Mouse (Mus musculus) CH12.LX (cell line): Measurements from ENCODE around the gene Arl5c. TPM values are rescaled to one million over a fixed set of nuclear protein-coding genes. Genes with fewer than 3 reads are reported as not detected.

Source experiments
- DNase-seq: peaks from one replicate; pipeline ENCODE4 v3.0.0-alpha.2; 2013; ENCODE audit errors: extremely low read depth
- H3K27ac ChIP-seq: 2 replicates; pipeline ENCODE4 v1.5.1; 2012; ENCODE audit warnings: low read depth, mild to moderate bottlenecking, control low read depth, moderate library complexity; ENCODE audit not compliant: insufficient read depth
- H3K27me3 ChIP-seq: replicated peaks from 2 replicates; pipeline ENCODE3; 2012; ENCODE audit warnings: inconsistent platforms
- H3K36me3 ChIP-seq, 2 experiments: replicated peaks in 1 of 2; 2 replicates each; pipeline versions ENCODE3 to v1.6.1; 2012; ENCODE audit warnings: inconsistent platforms in 1 of 2, low read length in 1 of 2, mild to moderate bottlenecking in 1 of 2, mixed read lengths in 1 of 2, moderate library complexity in 1 of 2; ENCODE audit not compliant: control insufficient read depth in 1 of 2, insufficient read depth in 1 of 2
- H3K4me1 ChIP-seq, 2 experiments: 2 replicates each; pipeline ENCODE4 v1.6.1; 2012; ENCODE audit warnings: inconsistent platforms in 1 of 2, moderate library complexity in 1 of 2; ENCODE audit not compliant: insufficient read depth in 2 of 2, control insufficient read depth in 1 of 2
- H3K4me2 ChIP-seq: 2 replicates; pipeline ENCODE4 v1.6.1; 2012; ENCODE audit warnings: low read depth, mild to moderate bottlenecking, control low read depth; ENCODE audit not compliant: poor library complexity, insufficient read depth, severe bottlenecking
- H3K4me3 ChIP-seq, 3 experiments: fragments of 150-350 bp in 1 of 3; sonication (generic) in 1 of 3; replicated peaks in 1 of 3; 2 replicates each; pipeline versions ENCODE3 to v1.5.1; 2011 to 2012; ENCODE audit warnings: low read depth in 2 of 3, low read length in 2 of 3, mild to moderate bottlenecking in 2 of 3, moderate library complexity in 2 of 3, control low read depth in 1 of 3, improper control_type of control experiment in 1 of 3, inconsistent platforms in 1 of 3, mixed read lengths in 1 of 3; ENCODE audit not compliant: poor library complexity in 1 of 3
- H3K79me2 ChIP-seq: replicated peaks from 2 replicates; pipeline ENCODE4 v1.6.1; 2012; ENCODE audit warnings: mild to moderate bottlenecking, moderate library complexity; ENCODE audit not compliant: control insufficient read depth, poor library complexity, insufficient read depth, severe bottlenecking; ENCODE audit errors: extremely low read depth
- H3K9ac ChIP-seq: 2 replicates; pipeline ENCODE4 v1.6.1; 2012; ENCODE audit warnings: low read depth, mild to moderate bottlenecking, control low read depth, moderate library complexity; ENCODE audit not compliant: insufficient read depth
- H3K9me3 ChIP-seq: replicated peaks from 2 replicates; pipeline ENCODE3; 2012; ENCODE audit warnings: low read length, inconsistent platforms, mixed read lengths
- BHLHE40 ChIP-seq: IDR thresholded peaks from 2 replicates; pipeline ENCODE4 v1.6.1; 2011; ENCODE audit warnings: mild to moderate bottlenecking, low read depth, low read length, improper control_type of control experiment
- CHD2 ChIP-seq: IDR thresholded peaks from 2 replicates; pipeline ENCODE4 v1.6.1; 2011; ENCODE audit warnings: low read length, improper control_type of control experiment
- CTCF ChIP-seq, 2 experiments: IDR thresholded peaks in 1 of 2; conservative IDR thresholded peaks in 1 of 2; 2 replicates each; pipeline ENCODE4 v1.5.1; 2011 to 2012; ENCODE audit warnings: low read depth in 2 of 2, low read length in 2 of 2, improper control_type of control experiment in 1 of 2, inconsistent platforms in 1 of 2, mild to moderate bottlenecking in 1 of 2, moderate library complexity in 1 of 2
- E2F4 ChIP-seq: IDR thresholded peaks from 2 replicates; pipeline ENCODE4 v1.6.1; 2011; ENCODE audit warnings: low read depth, low read length, improper control_type of control experiment; ENCODE audit not compliant: insufficient replicate concordance
- ELF1 ChIP-seq: IDR thresholded peaks from 2 replicates; pipeline ENCODE4 v1.6.1; 2014; ENCODE audit warnings: low read depth, mild to moderate bottlenecking, inconsistent platforms, low read length, improper control_type of control experiment
- EP300 ChIP-seq: IDR thresholded peaks from 2 replicates; pipeline ENCODE4 v1.6.1; 2011; ENCODE audit warnings: low read length, improper control_type of control experiment
- GABPA ChIP-seq: IDR thresholded peaks from 2 replicates; pipeline ENCODE4 v1.6.1; 2012; ENCODE audit warnings: low read depth, low read length, improper control_type of control experiment, inconsistent platforms; ENCODE audit not compliant: insufficient replicate concordance
- KAT2A ChIP-seq: IDR thresholded peaks from 2 replicates; pipeline ENCODE4 v1.6.1; 2012; ENCODE audit warnings: low read length, improper control_type of control experiment, inconsistent platforms; ENCODE audit not compliant: insufficient replicate concordance
- MAFK ChIP-seq: IDR thresholded peaks from 2 replicates; pipeline ENCODE4 v1.6.1; 2011; ENCODE audit warnings: low read length, improper control_type of control experiment; ENCODE audit not compliant: insufficient replicate concordance
- MAZ ChIP-seq: IDR thresholded peaks from 2 replicates; pipeline ENCODE4 v1.6.1; 2012; ENCODE audit warnings: low read depth, mild to moderate bottlenecking, inconsistent platforms, low read length, improper control_type of control experiment, moderate library complexity
- MXI1 ChIP-seq: IDR thresholded peaks from 2 replicates; pipeline ENCODE4 v1.6.1; 2011; ENCODE audit warnings: mild to moderate bottlenecking, low read depth, low read length, improper control_type of control experiment
- NELFE ChIP-seq: IDR thresholded peaks from 2 replicates; pipeline ENCODE4 v1.6.1; 2011; ENCODE audit warnings: low read depth, low read length, improper control_type of control experiment
- NRF1 ChIP-seq: IDR thresholded peaks from 2 replicates; pipeline ENCODE4 v1.6.1; 2014; ENCODE audit warnings: low read depth, mild to moderate bottlenecking, inconsistent platforms, low read length, improper control_type of control experiment, moderate library complexity
- POLR2A ChIP-seq: IDR thresholded peaks from 2 replicates; pipeline ENCODE4 v1.6.1; 2011; ENCODE audit warnings: low read depth, mild to moderate bottlenecking, improper control_type of control experiment, low read length
- POLR2AphosphoS2 ChIP-seq: IDR thresholded peaks from 2 replicates; pipeline ENCODE4 v1.6.1; 2011; ENCODE audit warnings: low read depth, low read length, improper control_type of control experiment
- SIN3A ChIP-seq: IDR thresholded peaks from 2 replicates; pipeline ENCODE4 v1.6.1; 2012; ENCODE audit warnings: low read length, improper control_type of control experiment, inconsistent platforms
- SMC3 ChIP-seq: IDR thresholded peaks from 2 replicates; pipeline ENCODE4 v1.6.1; 2011; ENCODE audit warnings: low read depth, low read length, improper control_type of control experiment
- TBP ChIP-seq: conservative IDR thresholded peaks from 2 replicates; pipeline ENCODE4 v1.6.1; 2011; ENCODE audit warnings: low read depth, low read length, improper control_type of control experiment
- TCF12 ChIP-seq: IDR thresholded peaks from 2 replicates; pipeline ENCODE4 v1.6.1; 2014; ENCODE audit warnings: low read depth, mild to moderate bottlenecking, inconsistent platforms, low read length, improper control_type of control experiment
- UBTF ChIP-seq: IDR thresholded peaks from 2 replicates; pipeline ENCODE4 v1.6.1; 2012; ENCODE audit warnings: low read depth, mild to moderate bottlenecking, inconsistent platforms, low read length, improper control_type of control experiment, moderate library complexity
- USF2 ChIP-seq: conservative IDR thresholded peaks from 2 replicates; pipeline ENCODE4 v1.6.1; 2011; ENCODE audit warnings: low read depth, low read length, improper control_type of control experiment
- ZKSCAN1 ChIP-seq: IDR thresholded peaks from 2 replicates; pipeline ENCODE4 v1.6.1; 2012; ENCODE audit warnings: low read depth, inconsistent platforms, low read length, improper control_type of control experiment, borderline replicate concordance
- ZMIZ1 ChIP-seq: IDR thresholded peaks from 2 replicates; pipeline ENCODE4 v1.6.1; 2012; ENCODE audit warnings: low read depth, mild to moderate bottlenecking, inconsistent platforms, low read length, improper control_type of control experiment
- dilution Hi-C: fragments of 300-500 bp; cut with MboI; formaldehyde crosslinking; loops from 2 replicates; pipeline ENCODE4 v1.14.3; 2020; ENCODE audit warnings: low sequenced_read_pairs; ENCODE audit not compliant: extremely low pct_unique_long_range_greater_than_20kb, extremely low pct_ligation_motif_present
- in situ Hi-C: fragments of 300-500 bp; cut with MboI; formaldehyde crosslinking; loops from 3 replicates; pipeline ENCODE4 v1.14.3; 2019; ENCODE audit warnings: low sequenced_read_pairs, low pct_ligation_motif_present, low pct_unique_long_range_greater_than_20kb, mixed read lengths
- polyA plus RNA-seq: library from polyadenylated mRNA; unstranded; fragments of >175 nt; gene quantifications from 2 replicates; pipeline ENCODE4 v1.2.1, GENCODE M21; 2012; ENCODE audit warnings: low read depth; ENCODE audit not compliant: insufficient read length
- total RNA-seq, 2 experiments: library from RNA; depleted of rRNA; stranded (reverse); fragments of 300-350 nt in 1 of 2; fragments of >200 nt in 1 of 2; gene quantifications; 2 replicates each; pipeline ENCODE4 v1.2.3; 2012 to 2014

The Arl5c gene
- total and polyA plus RNA-seq, 3 experiments: 28.5 to 45.5 (median 32.2) TPM

DNA sequence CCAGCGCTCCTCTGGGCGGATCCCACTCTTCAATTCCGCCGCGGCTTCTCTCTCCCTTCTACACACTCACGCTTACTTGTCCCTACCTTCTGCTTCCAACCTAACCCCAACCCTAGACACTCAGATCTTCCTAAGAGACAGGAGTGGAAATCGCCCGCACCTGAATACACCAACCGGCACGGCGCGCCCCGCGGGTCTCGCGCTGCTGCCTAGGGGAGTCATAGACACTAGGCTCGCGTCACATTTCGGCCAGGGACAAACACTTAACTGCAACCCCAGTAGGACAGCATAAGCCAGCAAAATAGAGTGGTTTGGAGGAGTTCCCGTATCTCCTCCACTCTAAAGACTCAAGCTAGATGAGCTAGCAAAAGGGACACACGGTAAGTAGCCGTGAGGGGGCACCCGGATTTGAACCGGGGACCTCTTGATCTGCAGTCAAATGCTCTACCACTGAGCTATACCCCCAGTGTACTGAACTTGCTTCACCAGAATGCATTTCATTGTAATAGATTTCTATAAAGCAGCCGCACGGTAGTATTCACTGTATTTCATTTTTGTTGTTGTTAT lies 7.4 kb downstream of the Arl5c start:
- dilution Hi-C loops (no loop called here), in situ Hi-C loops (loop anchor here (5.0 kb wide), 2 partner anchors 91 to 191 kb away; partner anchors contain the start of gene Lasp1)
- Histone ChIP-seq H3K27me3 (no peaks in the 10 kb centered on the region), H3K36me3 (peaks cover 4 to 31% of the 10 kb centered on the region in 2 experiments), H3K4me1 (peaks cover 0 to 48% of the 10 kb centered on the region in 2 experiments; a peak in 2 of 4 replicates), H3K9me3 (no peaks in the 10 kb centered on the region), H3K79me2 (no peaks in the 10 kb centered on the region), H3K27ac (peak overlapping the region; percentile 73), H3K4me2 (peak overlapping the region; percentile 56; the same call in 1 of the 2 replicates), H3K4me3 (peak overlapping the region; percentile 67 to 79 (median 74)), H3K9ac (peak overlapping the region; percentile 76)
- TF ChIP-seq KAT2A: peak; percentile 91
- TF ChIP-seq CTCF (conservative IDR thresholded peaks at IDR 0.05 in 1 of 2, IDR thresholded peaks at IDR 0.05 in 1 of 2; ENCODE audit: low read depth in 2 of 2, low read length in 2 of 2): no peak; a peak in 1 of 4 replicates
- no peak for TF ChIP-seq MXI1
- TF ChIP-seq GABPA: no peak
- TF ChIP-seq TBP: peak; percentile 100
- TF ChIP-seq BHLHE40: 0 out of 2 replicates have a peak, but pooled peaks have one; percentile 26
- no peak for TF ChIP-seq SMC3
- peak; percentile 90; the same call in 1 of the 2 replicates for TF ChIP-seq E2F4
- TF ChIP-seq ZKSCAN1: no peak
- no peak for TF ChIP-seq UBTF
- 0 out of 2 replicates have a peak, but pooled peaks have one; percentile 35 for TF ChIP-seq POLR2AphosphoS2
- TF ChIP-seq NELFE: no peak; the same call in 1 of the 2 replicates
- TF ChIP-seq ELF1: peak; percentile 99
- TF ChIP-seq TCF12: peak; percentile 39; the same call in 1 of the 2 replicates
- 0 out of 2 replicates have a peak, but pooled peaks have one; percentile 10 for TF ChIP-seq ZMIZ1
- 0 out of 2 replicates have a peak, but pooled peaks have one; percentile 43 for TF ChIP-seq CHD2
- TF ChIP-seq SIN3A: peak; percentile 22; the same call in 1 of the 2 replicates
- peak; percentile 79; the same call in 1 of the 2 replicates for TF ChIP-seq POLR2A
- peak; percentile 76 for TF ChIP-seq NRF1
- TF ChIP-seq USF2: no peak
- TF ChIP-seq EP300: no peak
- TF ChIP-seq MAZ: peak; percentile 84
- TF ChIP-seq MAFK: peak; percentile 99
- peak; percentile 93 for DNase-seq
